Mouse (Mus musculus) c-Kit-positive CD71-negative TER-119-negative erythroid progenitor cells, embryonic 14.5 days (primary cell): ENCODE data around the gene Aire.

Experiments
- DNase-seq: peaks from one replicate; pipeline ENCODE4 v3.0.0-alpha.2; 2013; ENCODE audit warnings: low read depth

The Aire gene

DNA sequence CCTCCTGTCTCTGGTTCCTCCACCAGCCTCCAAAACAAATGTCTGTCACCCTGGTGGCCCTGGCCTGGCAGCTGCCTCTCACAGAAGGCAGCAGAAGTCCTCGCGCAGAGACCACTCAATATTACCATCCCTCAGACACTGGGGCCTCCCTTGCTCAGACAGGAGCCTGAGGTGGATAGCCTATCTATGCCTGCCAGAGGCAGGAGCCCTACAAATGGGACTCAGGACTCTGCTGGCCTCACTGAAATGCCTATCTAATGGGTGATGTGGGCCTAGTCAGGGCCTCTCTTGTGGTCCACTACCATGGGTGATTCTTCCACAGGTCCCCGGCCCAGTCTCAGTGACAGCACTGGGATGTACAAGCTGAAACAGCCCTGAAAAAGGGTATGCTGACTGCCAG is 35.2 kb downstream of the Aire start:
- DNase-seq, result no peak

- no peak for DNase-seq
Observed at GRCm38 (mm10) chr10:78007203-78007602, 36.2 kb downstream of the Aire start.

- DNase-seq, result no peak
Observed at GRCm38 (mm10) chr10:78005791-78006438, 37.5 kb downstream of the Aire start.

GRCm38 (mm10) chr10:78004479-78005100 is 38.8 kb downstream of the Aire start:
- DNase-seq, result no peak

- DNase-seq, result no peak
Observed at GRCm38 (mm10) chr10:78002316-78002715, 41.1 kb downstream of the Aire start.

- DNase-seq, result no peak
Observed at GRCm38 (mm10) chr10:78001796-78002195, 41.6 kb downstream of the Aire start.

DNA sequence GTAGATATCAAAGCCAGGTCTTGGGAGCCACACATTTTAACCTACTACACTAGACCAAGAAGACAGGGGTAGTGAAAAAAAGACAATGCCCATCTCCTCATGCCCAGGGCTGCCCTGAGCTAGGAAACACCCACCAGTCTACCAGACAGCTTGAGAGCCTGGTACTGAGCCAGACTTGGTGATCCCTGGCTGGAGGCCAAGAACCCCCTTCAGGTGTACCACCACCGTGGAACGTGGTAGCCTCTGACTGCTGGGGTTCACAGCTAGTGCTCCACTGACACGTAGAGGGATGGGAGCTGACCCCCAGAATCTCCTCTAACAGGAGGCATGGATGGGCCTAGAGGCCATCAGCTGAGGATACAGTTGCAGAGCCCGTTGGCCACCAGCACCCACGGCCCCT is 43.2 kb downstream of the Aire start:
- no peak for DNase-seq

DNA sequence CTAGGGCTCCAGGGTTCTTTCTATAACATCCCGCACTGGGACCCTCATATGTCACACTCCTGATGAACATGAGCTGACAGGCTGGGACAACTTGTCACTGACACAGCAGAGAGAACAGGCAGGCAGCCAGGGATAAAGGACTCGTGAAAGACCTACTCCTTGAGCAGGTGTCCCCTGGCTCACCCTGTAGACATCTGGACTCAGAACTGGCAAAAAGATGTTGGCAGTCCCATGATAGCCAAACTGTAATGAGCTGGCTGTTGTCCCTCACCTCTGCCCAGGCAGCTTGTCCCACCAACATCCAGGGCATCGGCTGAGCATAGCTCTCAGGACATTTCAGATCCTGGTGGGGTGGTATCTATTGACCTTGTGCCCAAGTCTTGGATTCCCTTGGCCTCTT is 47.8 kb downstream of the Aire start:
- no peak for DNase-seq

- no peak for DNase-seq
Observed at GRCm38 (mm10) chr10:77985775-77986174, 57.6 kb downstream of the Aire start.

GRCm38 (mm10) chr10:77984660-77985059 is 58.8 kb downstream of the Aire start:
- DNase-seq, result peak; percentile 77
